Mouse (Mus musculus) hematopoietic multipotent progenitor cell, adult 10-12 weeks (in vitro differentiated cells): Measurements from ENCODE around the gene Rnf41. TPM values are rescaled to one million over a fixed set of nuclear protein-coding genes. Genes with fewer than 3 reads are reported as not detected.

Source experiments
- polyA plus RNA-seq: library from polyadenylated mRNA; stranded (reverse); fragments of >175 nt; gene quantifications from 2 replicates; pipeline ENCODE4 v1.2.3, GENCODE M21; 2012; ENCODE audit warnings: low replicate concordance

Rnf41 gene
- polyA plus RNA-seq: 20.2 and 20.7 TPM in 2 replicates

DNA sequence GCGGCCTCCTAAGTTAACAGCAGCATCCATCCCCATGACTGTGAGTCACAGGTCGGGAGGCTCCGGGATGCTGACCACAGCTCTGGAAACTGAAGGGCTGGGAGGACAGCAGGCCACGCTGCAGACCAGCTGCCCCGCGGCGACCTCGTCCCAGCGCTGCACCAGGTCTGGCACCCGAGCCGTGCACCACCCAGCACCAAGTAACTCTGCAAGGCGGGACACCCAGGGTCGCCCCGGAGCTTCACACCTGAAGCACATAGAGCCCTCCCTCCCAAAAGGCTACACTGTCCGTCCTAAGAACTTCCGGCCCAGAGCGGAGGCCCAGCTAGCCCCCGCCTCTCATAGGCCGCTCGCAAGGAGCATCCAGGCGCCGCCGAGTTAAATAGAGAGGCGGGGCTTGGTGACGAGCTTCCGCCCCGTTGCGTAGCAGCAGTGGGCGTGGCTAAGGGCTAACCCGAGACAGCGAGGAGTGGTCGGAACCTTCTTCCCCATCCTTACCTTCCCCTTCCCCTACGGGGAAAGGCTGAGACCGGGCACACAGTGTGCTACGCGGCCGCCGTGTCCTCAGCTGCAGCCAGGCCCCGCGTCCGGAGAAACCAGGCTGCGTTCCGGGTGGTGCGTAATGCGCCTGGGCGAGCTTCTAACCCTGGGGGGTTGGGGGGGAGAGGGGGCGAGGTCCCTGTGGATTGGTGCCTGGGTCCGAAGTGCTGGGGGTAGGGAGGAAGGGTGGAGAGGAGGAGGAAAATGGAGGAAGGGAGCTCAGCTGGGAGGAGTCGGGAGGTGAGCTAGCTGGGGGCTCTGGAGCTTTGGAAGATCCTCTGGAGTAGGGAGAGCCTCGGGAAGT lies at the start of gene Rnf41, which contains the start of gene Nabp2:
Gene Rnf41 (plus strand): TSS at position 447 of the 844 bp plus-strand sequence.
Gene Nabp2 (minus strand): TSS at position 282 of the 844 bp plus-strand sequence.

DNA sequence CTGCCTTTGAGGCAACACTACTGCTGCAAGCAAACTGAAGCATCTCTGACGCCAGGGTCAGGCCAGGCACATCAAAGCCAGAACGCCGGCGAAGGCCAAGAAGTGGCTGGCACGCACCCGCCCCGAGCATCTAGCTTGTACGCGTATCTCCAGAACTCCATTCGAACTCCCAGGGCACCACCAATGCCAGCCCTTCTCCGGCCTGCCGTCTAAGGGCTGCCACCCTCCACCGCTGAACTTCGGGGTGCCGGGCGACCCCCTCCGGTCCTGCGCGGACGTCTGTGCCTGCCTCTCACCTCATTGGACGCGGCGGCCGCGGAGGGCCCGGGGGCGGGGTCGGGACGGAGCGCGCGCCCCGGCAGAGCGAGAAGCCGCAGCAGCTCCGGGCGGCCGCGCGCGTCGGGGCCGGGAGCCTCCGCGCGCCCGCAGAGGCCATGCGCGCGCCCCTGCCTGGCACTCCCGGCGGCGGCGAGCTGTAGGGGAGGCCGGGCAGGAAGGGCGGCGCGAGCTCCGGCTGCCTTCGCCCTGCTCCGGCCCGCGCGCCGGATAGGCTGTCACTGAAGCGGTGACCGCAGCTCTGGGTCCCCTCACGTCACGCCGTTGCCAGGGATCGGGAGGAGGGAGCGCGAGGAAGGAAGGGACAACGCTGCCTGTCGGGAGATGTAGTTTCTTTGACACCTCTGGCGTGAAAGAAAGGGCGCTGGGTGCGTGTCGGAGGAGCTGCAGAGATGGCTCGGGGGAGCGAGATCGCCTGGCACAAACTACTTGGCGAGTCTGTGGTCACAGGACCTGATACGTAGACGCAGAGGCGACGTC lies 42.8 kb upstream of the Rnf41 start, which contains the start of gene Coq10a:
Gene Coq10a (minus strand): TSS at position 596 of the 816 bp plus-strand sequence.

DNA sequence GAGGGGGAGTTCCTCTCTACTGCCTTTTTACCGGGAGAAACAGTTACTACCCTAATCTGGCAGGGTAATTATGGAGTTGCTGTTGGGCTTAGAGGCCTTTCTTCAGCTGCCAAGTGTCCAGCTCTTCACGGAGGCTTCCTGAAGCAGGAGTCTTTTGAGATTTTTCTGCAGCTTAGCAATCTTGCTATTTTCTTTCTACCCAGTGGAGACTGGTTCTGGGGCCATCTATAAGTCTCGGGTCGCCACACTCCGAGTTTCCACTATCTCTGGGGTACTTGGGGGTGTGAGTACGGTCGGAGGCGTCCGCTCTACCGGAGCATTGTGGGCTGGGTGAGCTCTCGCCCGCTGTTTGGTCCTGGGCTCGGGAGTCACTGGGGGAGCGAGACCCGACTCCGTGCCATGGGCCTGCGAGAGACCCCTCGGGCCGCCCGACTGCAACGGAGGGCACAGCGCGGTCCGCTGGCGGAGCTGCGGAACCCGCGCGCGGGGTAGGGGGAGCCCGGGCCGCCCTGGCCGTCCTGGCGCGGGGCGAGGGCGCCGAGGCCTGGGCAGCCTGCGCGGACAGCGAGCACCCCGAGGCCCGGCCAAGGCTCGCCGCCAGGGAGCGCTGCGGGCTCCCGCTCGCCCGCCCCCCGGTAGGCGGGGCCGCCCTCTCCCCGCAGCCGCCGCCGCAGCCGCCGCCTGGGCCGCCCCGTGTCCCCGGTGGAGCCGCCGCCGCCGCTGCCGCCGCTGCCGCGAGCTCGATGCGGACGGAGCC lies 34.8 kb upstream of the Rnf41 start, which contains the start of gene Ankrd52:
Gene Ankrd52 (plus strand): TSS at position 661 of the 757 bp plus-strand sequence.

GRCm38 (mm10) chr10:128401056-128401455 lies 10.4 kb upstream of the Rnf41 start, which contains the start of gene Slc39a5:
Gene Slc39a5 (minus strand): TSS chr10:128401229.

GRCm38 (mm10) chr10:128458719-128459408 lies 47.4 kb downstream of the Rnf41 start, which contains the start of gene Smarcc2:
Gene Smarcc2 (plus strand): TSS chr10:128459248.

Other genes starting within 250 kb of the Rnf41 start
- gene Rbms2, start 231.4 kb upstream of the Rnf41 start, polyA plus RNA-seq: 12.2 and 13.2 TPM in 2 replicates
- gene Gls2, start 217.2 kb upstream of the Rnf41 start, polyA plus RNA-seq: 0.91 TPM in 1 of 2 replicates, not detected in the other
- gene Spryd4, start 199.8 kb upstream of the Rnf41 start, polyA plus RNA-seq: 0.61 and 2.6 TPM in 2 replicates
- gene Mip, start 185.8 kb upstream of the Rnf41 start, polyA plus RNA-seq: 0.17 TPM in 1 of 2 replicates, not detected in the other
- gene Timeless, start 179.6 kb upstream of the Rnf41 start, polyA plus RNA-seq: 8.5 and 11.9 TPM in 2 replicates
- 0.08 TPM in 1 of 2 replicates, not detected in the other for gene Apon, start 157.6 kb upstream of the Rnf41 start, polyA plus RNA-seq
- gene Apof, start 143.0 kb upstream of the Rnf41 start, polyA plus RNA-seq: 0.21 TPM in 1 of 2 replicates, not detected in the other
- gene Stat2, start 141.1 kb upstream of the Rnf41 start, polyA plus RNA-seq: 38.6 and 62.2 TPM in 2 replicates
- 0.23 TPM in 1 of 2 replicates, not detected in the other for gene Il23a, start 112.9 kb upstream of the Rnf41 start, polyA plus RNA-seq
- 4.9 and 7.2 TPM in 2 replicates for gene Pan2, start 108.3 kb upstream of the Rnf41 start, polyA plus RNA-seq
- gene Cnpy2, start 89.2 kb upstream of the Rnf41 start, polyA plus RNA-seq: 29.2 and 43.5 TPM in 2 replicates
- 9.9 and 31.8 TPM in 2 replicates for gene Cs, start 73.9 kb upstream of the Rnf41 start, polyA plus RNA-seq
- gene Coq10a, start 42.7 kb upstream of the Rnf41 start, polyA plus RNA-seq: 10.2 and 25.7 TPM in 2 replicates
- gene Ankrd52, start 34.5 kb upstream of the Rnf41 start, polyA plus RNA-seq: 59.6 and 62.0 TPM in 2 replicates
- not detected in 2 replicates for gene Slc39a5, start 10.4 kb upstream of the Rnf41 start, polyA plus RNA-seq
- gene Nabp2, start 165 bp upstream of the Rnf41 start, polyA plus RNA-seq: 115 and 117 TPM in 2 replicates
- gene Smarcc2, start 47.6 kb downstream of the Rnf41 start, polyA plus RNA-seq: 167 and 293 TPM in 2 replicates
- gene Myl6, start 82.5 kb downstream of the Rnf41 start, polyA plus RNA-seq: 68.9 and 549 TPM in 2 replicates
- 2.2 TPM in 2 replicates for gene Myl6b, start 87.0 kb downstream of the Rnf41 start, polyA plus RNA-seq
- 177 and 239 TPM in 2 replicates for gene Esyt1, start 114.2 kb downstream of the Rnf41 start, polyA plus RNA-seq
- gene Zc3h10, start 136.1 kb downstream of the Rnf41 start, polyA plus RNA-seq: 29.8 and 36.6 TPM in 2 replicates
- 1,750 and 7,475 TPM in 2 replicates for gene Rpl41, start 137.6 kb downstream of the Rnf41 start, polyA plus RNA-seq
- gene Pa2g4, start 154.3 kb downstream of the Rnf41 start, polyA plus RNA-seq: 93.8 and 156 TPM in 2 replicates
- gene Erbb3, start 178.0 kb downstream of the Rnf41 start, polyA plus RNA-seq: 1.8 TPM in 2 replicates
- gene Rps26, start 215.1 kb downstream of the Rnf41 start, polyA plus RNA-seq: 309 and 4,118 TPM in 2 replicates
- 3.9 and 4.3 TPM in 2 replicates for gene Ikzf4, start 234.3 kb downstream of the Rnf41 start, polyA plus RNA-seq